Mouse (Mus musculus): ENCODE results near the gene Desi1. TPM values are rescaled to one million over a fixed set of nuclear protein-coding genes. Genes with fewer than 3 reads are reported as not detected.

The Desi1 gene
- polyA plus RNA-seq, 1 experiment from 2014 or later: 36.5 TPM

DNA sequence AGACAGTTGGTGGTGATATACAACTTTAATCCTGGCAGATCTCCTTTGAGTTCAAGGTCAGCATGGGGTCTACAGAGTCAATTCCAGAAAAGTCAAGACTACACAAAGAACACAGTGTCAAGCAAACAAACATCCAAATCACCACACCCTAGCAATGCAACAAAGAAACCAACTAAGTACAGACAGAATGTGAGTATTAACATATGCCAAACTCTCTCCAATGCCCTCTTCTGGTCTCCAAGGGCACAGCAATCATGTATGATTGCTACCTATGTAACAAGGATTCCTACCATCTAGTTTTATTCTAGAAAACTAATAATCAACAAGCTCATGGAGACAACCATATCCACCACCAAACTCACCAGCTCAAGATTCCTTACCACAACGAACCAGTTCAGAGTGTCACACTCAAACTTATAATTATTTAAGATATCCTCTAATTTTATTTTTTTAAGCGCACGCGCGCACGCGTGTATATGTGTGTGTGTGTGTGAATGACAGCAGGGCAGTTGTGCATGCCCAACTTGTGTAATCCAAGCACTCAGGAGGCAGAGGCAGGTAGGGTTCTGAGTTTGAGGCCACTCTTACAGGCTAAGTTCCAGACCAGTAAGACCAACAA is 10.6 kb upstream of the Desi1 start:
- WGBS: 98% methylated on average over 7 of the region's 7 CpGs
- H3K36me3 ChIP-seq (replicated peaks): peaks cover 50% of the 10 kb centered on the region
- no peak for DNase-seq (ENCODE audit: extremely low spot score, low spot score)
- H3K4me3 ChIP-seq: no peak overlapping the region
- H3K27me3 ChIP-seq (ENCODE audit: poor library complexity, severe bottlenecking): no peaks in the 10 kb centered on the region
- no peaks in the 10 kb centered on the region for H3K9me3 ChIP-seq
- H3K27ac ChIP-seq: no peak overlapping the region
- peaks cover 18% of the 10 kb centered on the region for H3K4me1 ChIP-seq

DNA sequence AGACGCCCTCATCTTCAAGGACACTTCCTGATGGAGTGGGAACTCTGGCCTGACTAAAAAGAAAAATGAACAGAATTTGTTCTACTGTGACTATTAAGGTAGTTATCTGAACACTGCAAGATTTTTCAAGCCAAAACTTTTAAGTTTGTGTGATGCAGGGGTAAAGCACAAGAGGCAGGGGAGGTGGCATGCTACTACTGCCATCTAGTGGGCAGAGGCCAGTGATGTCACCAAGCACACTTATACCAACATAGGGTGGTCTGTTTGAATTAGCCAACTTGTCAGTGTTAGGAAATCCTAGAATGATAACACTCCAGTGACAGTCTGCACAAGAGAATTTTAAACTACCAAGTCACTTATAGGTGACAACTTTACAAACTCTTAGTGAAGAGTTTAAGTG is 7.0 kb upstream of the Desi1 start:
- WGBS: 93% methylated on average over 1 of the region's 1 CpGs
- peaks cover 85% of the 10 kb centered on the region for H3K36me3 ChIP-seq (replicated peaks)

DNA sequence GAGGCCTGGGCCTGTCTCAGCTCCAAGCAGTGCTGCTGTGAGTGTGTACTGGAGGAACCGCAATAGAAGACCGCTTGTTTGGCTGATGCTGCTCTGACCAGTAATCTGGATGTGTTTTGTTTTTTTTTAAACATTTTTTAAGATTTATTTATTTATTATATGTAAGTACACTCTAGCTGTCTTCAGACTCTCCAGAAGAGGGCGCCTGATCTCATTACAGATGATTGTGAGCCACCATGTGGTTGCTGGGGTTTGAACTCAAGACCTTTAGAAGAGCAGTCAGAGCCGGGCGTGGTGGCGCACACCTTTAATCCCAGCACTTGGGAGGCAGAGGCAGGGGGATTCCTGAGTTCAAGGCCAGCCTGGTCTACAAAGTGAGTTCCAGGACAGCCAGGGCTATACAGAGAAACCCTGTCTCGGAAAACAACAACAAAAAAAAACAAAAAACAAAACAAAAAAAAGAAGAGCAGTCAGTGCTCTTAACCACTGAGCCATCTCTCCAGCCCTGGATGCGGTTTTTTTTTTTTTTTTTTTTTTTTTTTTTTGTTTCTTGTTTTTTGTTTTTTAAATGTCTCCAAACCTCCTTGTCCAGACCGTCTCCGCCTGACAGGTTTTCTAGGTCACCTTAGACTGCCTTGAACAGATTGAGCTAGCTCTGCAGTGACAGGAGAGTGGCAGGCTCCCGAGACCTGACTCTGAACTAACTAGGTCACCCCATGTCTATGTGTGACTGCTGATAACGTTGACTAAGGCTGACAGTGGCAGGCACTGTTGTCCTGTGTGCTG is 2.4 kb upstream of the Desi1 start:
- peaks cover 94% of the 10 kb centered on the region for H3K36me3 ChIP-seq (replicated peaks)
- no peak overlapping the region for H3K4me3 ChIP-seq
- WGBS: 84% methylated on average over 12 of the region's 12 CpGs
- H3K27me3 ChIP-seq (ENCODE audit: poor library complexity, severe bottlenecking): no peaks in the 10 kb centered on the region
- no peaks in the 10 kb centered on the region for H3K9me3 ChIP-seq
- DNase-seq (ENCODE audit: extremely low spot score, low spot score): no peak
- no peak overlapping the region for H3K27ac ChIP-seq
- H3K4me1 ChIP-seq: no peaks in the 10 kb centered on the region

More for the DNA sequence above, 7.0 kb upstream of the Desi1 start:
- Histone ChIP-seq H3K9me3 (no peaks in the 10 kb centered on the region), H3K4me3 (no peak overlapping the region), H3K4me1 (peaks cover 4% of the 10 kb centered on the region; the same call in 1 of the 2 replicates), H3K27me3 (ENCODE audit: poor library complexity, severe bottlenecking) (no peaks in the 10 kb centered on the region), H3K27ac (no peak overlapping the region)
- DNase-seq (ENCODE audit: extremely low spot score, low spot score): no peak

DNA sequence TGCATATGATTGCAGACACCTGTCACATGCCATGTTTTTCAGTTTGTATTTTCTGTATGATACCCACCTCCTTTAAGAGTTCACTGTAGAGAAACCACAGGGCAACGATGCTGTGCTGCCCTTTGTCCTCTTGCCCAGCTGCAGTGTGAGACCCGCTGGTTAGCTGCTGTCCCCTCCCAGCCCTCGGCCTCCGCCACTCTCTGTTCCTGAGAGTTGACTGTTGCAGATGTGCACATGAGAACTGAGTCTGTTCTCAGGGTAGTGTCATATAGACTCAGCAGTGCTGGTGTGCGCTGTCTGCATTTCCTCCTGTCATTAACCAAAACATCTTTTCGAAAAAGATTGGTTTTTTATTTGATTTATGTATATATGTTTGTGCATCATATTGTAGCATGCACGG is 1.3 kb downstream of the Desi1 start:
- no peak for DNase-seq (ENCODE audit: extremely low spot score, low spot score)
- Histone ChIP-seq H3K27me3 (ENCODE audit: poor library complexity, severe bottlenecking) (no peaks in the 10 kb centered on the region), H3K4me3 (no peak overlapping the region), H3K36me3 (replicated peaks) (peaks cover 94% of the 10 kb centered on the region), H3K4me1 (no peaks in the 10 kb centered on the region), H3K27ac (no peak overlapping the region), H3K9me3 (no peaks in the 10 kb centered on the region)
- WGBS: 90% methylated on average over 7 of the region's 7 CpGs

DNA sequence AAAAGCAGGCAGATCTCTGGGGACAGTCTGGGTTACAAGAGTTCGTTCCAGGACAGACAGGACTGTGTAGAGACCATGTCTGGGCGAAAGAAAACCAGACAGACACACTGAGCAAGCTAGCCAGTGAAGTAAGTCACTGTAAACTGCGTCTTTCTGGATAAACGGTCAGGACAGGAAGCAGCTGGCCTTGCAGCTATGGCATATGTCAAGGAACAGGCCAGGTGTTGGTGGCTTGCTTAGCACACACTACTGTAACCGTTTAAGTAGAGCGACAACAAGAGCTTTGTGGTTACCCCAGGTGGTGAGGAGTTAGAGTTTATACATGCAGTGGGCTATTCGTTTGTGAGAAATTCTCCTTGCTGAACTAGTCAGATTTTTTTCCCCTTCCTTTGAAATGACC is 5.9 kb downstream of the Desi1 start:
- Histone ChIP-seq H3K36me3 (replicated peaks) (peaks cover 99% of the 10 kb centered on the region), H3K27me3 (ENCODE audit: poor library complexity, severe bottlenecking) (no peaks in the 10 kb centered on the region), H3K27ac (no peak overlapping the region), H3K4me3 (no peak overlapping the region), H3K9me3 (no peaks in the 10 kb centered on the region), H3K4me1 (no peaks in the 10 kb centered on the region)
- DNase-seq (ENCODE audit: extremely low spot score, low spot score): no peak
- 92% methylated on average over 7 of the region's 7 CpGs for WGBS

DNA sequence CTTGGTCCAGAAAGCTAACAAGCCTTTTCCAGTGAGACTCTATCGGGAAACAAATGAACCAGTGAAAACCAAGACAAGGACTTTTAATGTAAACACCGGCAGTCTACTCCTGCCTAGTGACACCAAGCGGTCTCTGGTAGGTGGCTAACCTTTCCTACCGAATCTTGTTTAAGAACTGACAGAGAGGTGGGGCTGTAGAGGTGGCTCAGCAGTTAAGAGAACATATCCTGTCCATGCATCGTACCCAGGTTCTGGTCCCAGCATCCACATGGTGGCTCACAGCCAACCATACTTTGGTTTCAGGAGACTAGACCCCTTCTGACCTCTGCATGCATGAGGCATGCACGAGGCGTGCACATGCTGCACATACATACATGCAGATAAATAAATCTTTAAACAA is 6.4 kb downstream of the Desi1 start:
- Histone ChIP-seq H3K9me3 (no peaks in the 10 kb centered on the region), H3K4me1 (no peaks in the 10 kb centered on the region), H3K4me3 (no peak overlapping the region), H3K27me3 (ENCODE audit: poor library complexity, severe bottlenecking) (no peaks in the 10 kb centered on the region), H3K27ac (no peak overlapping the region), H3K36me3 (replicated peaks) (peaks cover 100% of the 10 kb centered on the region)
- no peak for DNase-seq (ENCODE audit: extremely low spot score, low spot score)
- WGBS: 94% methylated on average over 7 of the region's 7 CpGs

DNA sequence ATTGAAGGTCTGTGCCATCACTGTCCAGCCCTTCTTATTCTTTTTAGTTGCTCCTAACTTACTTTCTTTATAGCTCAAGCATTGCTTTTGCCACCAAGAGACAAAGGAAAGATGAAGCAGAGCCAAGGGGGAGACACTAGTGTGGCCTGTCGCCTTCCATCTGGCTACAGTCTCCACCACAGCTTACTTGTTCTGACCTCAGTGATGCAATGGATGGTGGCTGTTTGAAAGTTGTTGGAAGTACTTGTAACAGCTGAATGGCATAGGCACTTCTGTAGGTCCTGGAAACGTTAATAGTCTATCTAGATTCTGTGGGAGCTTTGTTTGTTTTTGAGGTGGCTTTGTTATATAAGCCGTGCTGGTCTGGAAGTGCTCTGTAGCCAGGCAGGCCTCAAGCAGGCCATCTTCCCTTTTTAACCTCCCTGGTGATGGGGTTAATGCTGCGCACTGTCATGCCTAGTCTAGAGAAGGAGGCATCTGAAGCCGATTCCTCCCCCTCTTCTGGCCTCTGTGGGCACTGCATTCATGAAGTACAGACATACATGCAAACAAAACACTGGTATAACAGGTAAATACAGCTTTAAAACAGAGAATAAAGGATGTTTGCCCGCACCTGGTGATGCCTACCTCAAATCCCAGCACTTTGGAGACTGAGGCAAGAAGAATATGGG is 9.6 kb downstream of the Desi1 start:
- H3K36me3 ChIP-seq (replicated peaks): peaks cover 98% of the 10 kb centered on the region

DNA sequence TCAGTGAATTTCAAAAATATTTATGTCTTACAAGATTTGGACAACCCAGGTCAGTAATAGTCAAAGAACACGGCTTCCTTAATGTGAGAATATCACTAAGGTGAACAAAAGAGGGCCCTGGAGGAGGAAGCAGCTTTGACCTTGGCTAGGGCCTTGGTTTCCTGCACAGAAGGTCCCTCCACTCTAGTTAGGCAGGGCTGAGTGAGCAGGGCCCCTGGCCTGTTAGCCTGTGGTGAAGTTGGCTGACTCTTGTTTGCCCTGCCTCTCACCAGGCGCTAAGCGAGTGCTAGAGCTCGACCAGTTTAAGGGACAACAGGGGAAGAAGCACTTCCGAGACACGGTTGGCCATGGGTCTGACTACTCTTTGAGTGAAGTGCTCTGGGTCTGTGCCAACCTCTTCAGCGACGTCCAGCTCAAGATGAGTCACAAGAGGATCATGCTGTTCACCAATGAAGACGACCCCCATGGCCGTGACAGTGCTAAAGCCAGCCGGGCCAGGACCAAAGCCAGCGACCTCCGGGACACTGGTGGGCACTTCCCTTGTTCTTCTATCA is 11.1 kb downstream of the Desi1 start:
- Histone ChIP-seq H3K4me3 (no peak overlapping the region), H3K27ac (no peak overlapping the region), H3K27me3 (ENCODE audit: poor library complexity, severe bottlenecking) (no peaks in the 10 kb centered on the region), H3K36me3 (replicated peaks) (peaks cover 90% of the 10 kb centered on the region), H3K4me1 (peaks cover 2% of the 10 kb centered on the region; the same call in 1 of the 2 replicates), H3K9me3 (no peaks in the 10 kb centered on the region)
- WGBS: 93% methylated on average over 13 of the region's 13 CpGs
- DNase-seq (ENCODE audit: extremely low spot score, low spot score): no peak

More for the DNA sequence above, 9.6 kb downstream of the Desi1 start:
- 91% methylated on average over 6 of the region's 6 CpGs for WGBS
- Histone ChIP-seq H3K4me1 (no peaks in the 10 kb centered on the region), H3K27me3 (ENCODE audit: poor library complexity, severe bottlenecking) (no peaks in the 10 kb centered on the region), H3K9me3 (no peaks in the 10 kb centered on the region), H3K27ac (no peak overlapping the region), H3K4me3 (no peak overlapping the region)
- DNase-seq (ENCODE audit: extremely low spot score, low spot score): no peak

DNA sequence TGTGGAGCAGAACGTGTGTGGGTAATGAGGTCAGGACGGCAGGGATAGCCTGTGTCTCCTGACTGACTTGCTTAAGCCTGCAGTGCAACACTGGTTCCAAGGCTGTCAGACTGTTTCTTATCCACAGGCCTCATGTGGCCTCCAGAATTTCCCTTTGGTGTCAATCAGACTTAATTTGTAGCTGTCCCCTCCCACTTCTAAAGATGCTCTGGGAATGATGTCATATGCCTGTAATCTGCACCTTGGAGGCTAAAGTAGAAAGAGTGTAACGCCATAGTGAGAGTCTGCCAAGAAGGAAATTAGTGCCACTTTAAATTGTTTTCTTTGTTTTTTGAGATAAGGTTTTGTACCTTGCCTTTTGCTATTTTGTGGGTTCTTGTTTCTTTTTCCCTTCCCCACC is 14.4 kb downstream of the Desi1 start:
- Histone ChIP-seq H3K27me3 (ENCODE audit: poor library complexity, severe bottlenecking) (no peaks in the 10 kb centered on the region), H3K36me3 (replicated peaks) (peaks cover 57% of the 10 kb centered on the region), H3K4me3 (no peak overlapping the region), H3K9me3 (no peaks in the 10 kb centered on the region), H3K27ac (no peak overlapping the region), H3K4me1 (peaks cover 30% of the 10 kb centered on the region)
- DNase-seq (ENCODE audit: extremely low spot score, low spot score): no peak
- WGBS: 83% methylated on average over 3 of the region's 3 CpGs

DNA sequence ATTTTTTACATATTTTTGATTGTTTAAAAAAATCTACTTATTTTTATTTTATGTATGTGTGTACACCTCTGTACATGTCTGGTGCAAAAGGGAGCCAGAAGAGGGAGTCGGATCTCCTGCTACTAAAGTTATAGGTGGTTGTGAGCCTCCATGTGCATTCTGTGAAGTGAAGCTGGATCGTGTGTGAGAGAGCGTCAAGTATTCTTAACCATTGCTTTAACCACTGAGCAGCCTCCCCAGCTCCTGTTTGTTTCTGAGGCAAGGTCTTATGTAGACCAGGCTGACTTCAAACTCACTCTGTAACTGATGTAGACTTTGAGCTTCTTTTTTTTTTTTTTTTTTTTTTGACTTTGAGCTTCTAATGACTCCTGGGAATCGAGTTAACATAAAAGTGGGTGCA is 16.2 kb downstream of the Desi1 start:
- WGBS: 78% methylated on average over 4 of the region's 4 CpGs
- no peaks in the 10 kb centered on the region for H3K27me3 ChIP-seq (ENCODE audit: poor library complexity, severe bottlenecking)
- peaks cover 46% of the 10 kb centered on the region for H3K36me3 ChIP-seq (replicated peaks)
- no peak for DNase-seq (ENCODE audit: extremely low spot score, low spot score)
- H3K4me3 ChIP-seq: peak overlapping the region; percentile 18; the same call in 1 of the 2 replicates
- H3K27ac ChIP-seq: no peak overlapping the region
- H3K9me3 ChIP-seq: no peaks in the 10 kb centered on the region
- peaks cover 34% of the 10 kb centered on the region for H3K4me1 ChIP-seq

DNA sequence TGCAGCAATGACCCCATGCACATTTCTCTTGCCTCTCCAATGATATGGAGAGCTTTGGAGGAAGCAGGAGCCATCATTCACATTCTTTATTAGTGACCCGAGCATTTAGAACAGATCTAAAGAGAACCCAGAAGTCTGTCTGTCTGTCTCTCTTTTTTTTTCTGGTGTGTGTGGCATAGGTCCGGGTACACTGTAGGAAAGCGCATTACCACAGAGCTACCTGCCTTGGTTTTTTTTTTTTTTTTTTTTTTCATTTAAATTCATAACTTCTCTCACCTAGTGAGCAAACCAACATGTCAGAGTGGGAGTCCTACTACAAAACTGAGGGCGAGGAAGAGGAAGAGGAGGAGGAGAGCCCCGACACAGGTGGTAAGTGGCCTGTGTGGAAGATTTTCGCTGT is 16.8 kb downstream of the Desi1 start:
- WGBS: 29% methylated on average over 6 of the region's 6 CpGs
- no peaks in the 10 kb centered on the region for H3K27me3 ChIP-seq (ENCODE audit: poor library complexity, severe bottlenecking)
- peak overlapping the region; percentile 90 for H3K27ac ChIP-seq
- H3K4me3 ChIP-seq: peak overlapping the region; percentile 86
- H3K36me3 ChIP-seq (replicated peaks): peaks cover 44% of the 10 kb centered on the region
- no peak for DNase-seq (ENCODE audit: extremely low spot score, low spot score)
- H3K9me3 ChIP-seq: no peaks in the 10 kb centered on the region
- H3K4me1 ChIP-seq: peaks cover 34% of the 10 kb centered on the region

DNA sequence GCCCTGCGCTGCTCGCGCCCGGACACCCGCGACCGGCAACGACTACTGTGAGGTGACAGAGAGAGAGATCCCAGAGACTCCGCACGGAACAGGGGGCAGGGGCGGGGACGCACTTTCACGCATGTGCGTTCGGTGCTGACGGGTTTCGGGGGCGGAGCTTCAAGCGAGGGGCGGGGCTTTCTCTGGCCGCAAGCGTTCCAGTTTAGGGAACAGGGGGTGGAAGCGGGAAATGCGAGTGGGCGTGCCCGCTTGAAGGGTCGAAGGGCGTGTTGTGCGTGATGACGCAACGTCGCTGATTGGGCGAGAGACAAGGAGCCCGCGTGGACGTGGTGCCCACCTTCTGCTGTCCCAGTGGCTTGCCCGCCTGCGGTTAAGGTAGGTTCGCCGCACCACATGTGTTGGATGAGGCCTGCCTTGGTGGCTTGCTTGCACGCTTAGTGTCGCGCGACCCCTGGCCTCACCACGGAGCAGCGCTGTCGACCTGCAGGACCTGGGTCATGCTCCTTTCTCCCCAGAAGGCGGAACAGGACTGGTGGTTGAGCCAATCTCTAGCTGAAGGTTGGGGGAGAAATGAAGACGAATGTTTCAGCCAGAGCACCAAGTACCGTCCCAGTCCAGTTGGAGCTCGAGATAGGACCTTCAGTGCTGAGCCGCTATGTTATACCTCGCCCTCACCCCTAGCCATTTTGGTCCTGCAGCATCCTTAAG is 17.4 kb downstream of the Desi1 start:
- DNase-seq (ENCODE audit: extremely low spot score, low spot score): peak; percentile 99
- H3K27ac ChIP-seq: peak overlapping the region; percentile 90
- under 1% methylated on average over 53 of the region's 53 CpGs for WGBS
- peaks cover 34% of the 10 kb centered on the region for H3K4me1 ChIP-seq
- H3K36me3 ChIP-seq (replicated peaks): peaks cover 40% of the 10 kb centered on the region
- H3K4me3 ChIP-seq: peak overlapping the region; percentile 86
- H3K9me3 ChIP-seq: no peaks in the 10 kb centered on the region
- no peaks in the 10 kb centered on the region for H3K27me3 ChIP-seq (ENCODE audit: poor library complexity, severe bottlenecking)

Data from forebrain, embryonic 10.5 days (tissue).